Mouse (Mus musculus) layer of hippocampus, postnatal 10 days (tissue): ENCODE results near the gene Map1lc3b. TPM values are rescaled to one million over a fixed set of nuclear protein-coding genes. Genes with fewer than 3 reads are reported as not detected.

Experiments
- DNase-seq, 2 experiments: peaks; one replicate each; pipeline ENCODE4 v3.0.0; 2021; ENCODE audit warnings: low spot score in 2 of 2
- long read RNA-seq: library from polyadenylated mRNA; stranded (forward); transcript quantifications from one replicate; pipeline ENCODE4 v2.0.0, GENCODE M21; 2023
- total RNA-seq, 2 experiments: library from RNA; stranded (reverse); gene quantifications; 2 replicates each; pipeline ENCODE4 v1.2.3; 2021

Map1lc3b gene
- 100 to 1,000 TPM; 142 to 149 TPM for total RNA-seq
- long read RNA-seq, full-length matches to known transcripts: 594 of 614 reads
- long read RNA-seq, partial matches to known transcripts: 20 of 614 reads
- long read RNA-seq, other reads (novel, unspliced or antisense): 0 of 614 reads

- peak; percentile 97 to 98 for DNase-seq
Observed at GRCm38 (mm10) chr8:121590203-121591177, at the start of gene Map1lc3b. TSS of gene Map1lc3b (plus strand) at chr8:121590361.

GRCm38 (mm10) chr8:121541862-121542261, 48.3 kb upstream of the Map1lc3b start:
- no peak for DNase-seq

- DNase-seq: no peak
Observed at GRCm38 (mm10) chr8:121542901-121543300, 47.3 kb upstream of the Map1lc3b start.

- no peak for DNase-seq
Observed at GRCm38 (mm10) chr8:121544276-121544785, 45.8 kb upstream of the Map1lc3b start, which contains the start of gene 1700018B08Rik. TSS of gene 1700018B08Rik (minus strand) at chr8:121544320.

GRCm38 (mm10) chr8:121544936-121545335, 45.2 kb upstream of the Map1lc3b start:
- no peak for DNase-seq

GRCm38 (mm10) chr8:121547132-121547531, 43.0 kb upstream of the Map1lc3b start:
- DNase-seq: peak; percentile 76 to 82

GRCm38 (mm10) chr8:121550056-121550455, 40.1 kb upstream of the Map1lc3b start:
- DNase-seq: no peak

- no peak for DNase-seq
Observed at GRCm38 (mm10) chr8:121551065-121551985, 38.8 kb upstream of the Map1lc3b start.

- no peak for DNase-seq
Observed at GRCm38 (mm10) chr8:121552506-121552905, 37.7 kb upstream of the Map1lc3b start.

GRCm38 (mm10) chr8:121553831-121554475, 36.2 kb upstream of the Map1lc3b start:
- no peak for DNase-seq

GRCm38 (mm10) chr8:121557746-121558145, 32.4 kb upstream of the Map1lc3b start:
- no peak for DNase-seq

GRCm38 (mm10) chr8:121558538-121558937, 31.6 kb upstream of the Map1lc3b start:
- DNase-seq: no peak

- DNase-seq: no peak
Observed at GRCm38 (mm10) chr8:121559801-121560200, 30.4 kb upstream of the Map1lc3b start.

GRCm38 (mm10) chr8:121560432-121561100, 29.6 kb upstream of the Map1lc3b start:
- no peak for DNase-seq

GRCm38 (mm10) chr8:121561636-121562345, 28.4 kb upstream of the Map1lc3b start:
- DNase-seq: no peak

GRCm38 (mm10) chr8:121562941-121563351, 27.2 kb upstream of the Map1lc3b start:
- no peak for DNase-seq

- no peak for DNase-seq
Observed at GRCm38 (mm10) chr8:121563701-121564100, 26.5 kb upstream of the Map1lc3b start.

GRCm38 (mm10) chr8:121568321-121568720, 21.8 kb upstream of the Map1lc3b start:
- no peak for DNase-seq

- no peak for DNase-seq
Observed at GRCm38 (mm10) chr8:121570335-121570734, 19.8 kb upstream of the Map1lc3b start.
